Mouse (Mus musculus) liver, embryonic 14 days (tissue): ENCODE measurements around the gene Rbmx2. TPM values are rescaled to one million over a fixed set of nuclear protein-coding genes. Genes with fewer than 3 reads are reported as not detected.

Source experiments
- polyA plus RNA-seq: library from polyadenylated mRNA; depleted of rRNA; stranded (reverse); fragments of >200 nt; gene quantifications from 2 replicates; pipeline ENCODE4 v1.2.3, GENCODE M21; 2012; rRNA removed

Rbmx2 gene
- 11.6 and 11.7 TPM in 2 replicates for polyA plus RNA-seq

GRCm38 (mm10) chrX:48694864-48695371, at the start of gene Rbmx2:
Gene Rbmx2, plus strand, starts transcription at chrX:48695004.

GRCm38 (mm10) chrX:48674171-48674570, 20.6 kb upstream of the Rbmx2 start, which contains the start of gene Gpr119:
Gene Gpr119, minus strand, starts transcription at chrX:48674478.

Other genes with a start within 250 kb of the Rbmx2 start
- gene Elf4, start 231.9 kb upstream of the Rbmx2 start, polyA plus RNA-seq = 3.5 and 4.2 TPM in 2 replicates
- 39.6 and 41.2 TPM in 2 replicates for gene Aifm1, start 181.4 kb upstream of the Rbmx2 start, polyA plus RNA-seq
- gene Rab33a, start 175.7 kb upstream of the Rbmx2 start, polyA plus RNA-seq = 0.43 and 0.45 TPM in 2 replicates
- 5.5 and 5.6 TPM in 2 replicates for gene Zfp280c, start 100.5 kb upstream of the Rbmx2 start, polyA plus RNA-seq
- 2.4 and 2.6 TPM in 2 replicates for gene Slc25a14, start 71.6 kb upstream of the Rbmx2 start, polyA plus RNA-seq
- not detected in 2 replicates for gene Gpr119, start 20.5 kb upstream of the Rbmx2 start, polyA plus RNA-seq
- gene Gm595, start 182.7 kb downstream of the Rbmx2 start, polyA plus RNA-seq = 0.03 and 0.05 TPM in 2 replicates